Mouse (Mus musculus) forebrain, embryonic 10.5 days (tissue): ENCODE data around the gene Gpatch4. TPM values are rescaled to one million over a fixed set of nuclear protein-coding genes. Genes with fewer than 3 reads are reported as not detected.

Experiments used
- DNase-seq: peaks from one replicate; pipeline ENCODE4 v3.0.0-alpha.2; 2017; ENCODE audit warnings: low spot score; ENCODE audit errors: extremely low spot score
- H3K27ac ChIP-seq: fragments of 300-500 bp; sonication (generic); 2 replicates; pipeline ENCODE4 v1.5.1; 2016; ENCODE audit warnings: mild to moderate bottlenecking
- H3K27me3 ChIP-seq: fragments of 300-500 bp; sonication (generic); 2 replicates; pipeline ENCODE4 v1.6.1; 2016; ENCODE audit warnings: mild to moderate bottlenecking; ENCODE audit not compliant: poor library complexity, severe bottlenecking
- H3K36me3 ChIP-seq: fragments of 300-500 bp; sonication (generic); replicated peaks from 2 replicates; pipeline ENCODE4 v1.6.1; 2016; ENCODE audit warnings: mild to moderate bottlenecking, moderate library complexity
- H3K4me1 ChIP-seq: fragments of 300-500 bp; sonication (generic); 2 replicates; pipeline ENCODE4 v1.6.1; 2016
- H3K4me3 ChIP-seq: fragments of 300-500 bp; sonication (generic); 2 replicates; pipeline ENCODE4 v1.5.1; 2016; ENCODE audit warnings: mild to moderate bottlenecking, moderate library complexity
- H3K9me3 ChIP-seq: fragments of 300-500 bp; sonication (generic); 2 replicates; pipeline ENCODE4 v1.6.1; 2016; ENCODE audit warnings: mild to moderate bottlenecking, moderate library complexity
- WGBS: fragments of 180-500 bp; shearing (Covaris S2); methylation state at CpG from one replicate; pipeline ENCODE4 v1.1.7; 2016; 5-methylcytosine and 5-hydroxymethylcytosine counted together
- polyA plus RNA-seq: library from polyadenylated mRNA; unstranded; fragments of >200 nt; fragmentation: Nextera tagmentation; extraction: Ambion mirVana; gene quantifications from 2 replicates; pipeline ENCODE4 v1.2.1, GENCODE M21; 2016

Gene Gpatch4
- polyA plus RNA-seq, 1 experiment from 2014 or later, result 52.4 TPM

- no peaks in the 10 kb centered on the region for H3K27me3 ChIP-seq
- peaks cover 25% of the 10 kb centered on the region for H3K4me1 ChIP-seq
- WGBS, result under 1% methylated on average over 60 of the region's 60 CpGs
- H3K27ac ChIP-seq, result peak within 1 kb of the TSS; percentile 91
- H3K4me3 ChIP-seq, result peak within 1 kb of the TSS; percentile 77
- peaks cover 40% of the 10 kb centered on the region for H3K36me3 ChIP-seq
- H3K9me3 ChIP-seq, result no peaks in the 10 kb centered on the region
- DNase-seq, result peak; percentile 90
Observed at GRCm38 (mm10) chr3:88057902-88058696, 15.2 kb downstream of the Gpatch4 start, which contains the start of gene Naxe. Gene Naxe (minus strand): TSS chr3:88058495.

GRCm38 (mm10) chr3:88068386-88068785, 25.5 kb downstream of the Gpatch4 start:
- Histone ChIP-seq H3K4me3 (no peak overlapping the region), H3K36me3 (no peaks in the 10 kb centered on the region), H3K4me1 (no peaks in the 10 kb centered on the region), H3K9me3 (no peaks in the 10 kb centered on the region), H3K27me3 (peaks cover 28% of the 10 kb centered on the region), H3K27ac (no peak overlapping the region)
- no peak for DNase-seq
- 39% methylated on average over 2 of the region's 2 CpGs for WGBS

GRCm38 (mm10) chr3:88071783-88072182, 28.9 kb downstream of the Gpatch4 start:
- Histone ChIP-seq H3K4me3 (no peak overlapping the region), H3K4me1 (no peaks in the 10 kb centered on the region), H3K36me3 (no peaks in the 10 kb centered on the region), H3K9me3 (no peaks in the 10 kb centered on the region), H3K27ac (no peak overlapping the region), H3K27me3 (peaks cover 35% of the 10 kb centered on the region)
- WGBS, result 11% methylated on average over 5 of the region's 5 CpGs
- peak; percentile 88 for DNase-seq

- no peak overlapping the region for H3K4me3 ChIP-seq
- 69% methylated on average over 2 of the region's 2 CpGs for WGBS
- H3K27me3 ChIP-seq, result peaks cover 35% of the 10 kb centered on the region
- no peaks in the 10 kb centered on the region for H3K4me1 ChIP-seq
- no peaks in the 10 kb centered on the region for H3K9me3 ChIP-seq
- no peaks in the 10 kb centered on the region for H3K36me3 ChIP-seq
- no peak for DNase-seq
- no peak overlapping the region for H3K27ac ChIP-seq
Observed at GRCm38 (mm10) chr3:88073631-88074030, 30.7 kb downstream of the Gpatch4 start.

GRCm38 (mm10) chr3:88074351-88074750, 31.4 kb downstream of the Gpatch4 start:
- WGBS, result 72% methylated on average over 2 of the region's 2 CpGs
- no peak for DNase-seq

GRCm38 (mm10) chr3:88074766-88075165, 31.9 kb downstream of the Gpatch4 start:
- Histone ChIP-seq H3K4me3 (no peak overlapping the region), H3K27me3 (peaks cover 35% of the 10 kb centered on the region), H3K9me3 (no peaks in the 10 kb centered on the region), H3K36me3 (no peaks in the 10 kb centered on the region), H3K27ac (no peak overlapping the region), H3K4me1 (no peaks in the 10 kb centered on the region)
- DNase-seq, result no peak
- 81% methylated on average over 8 of the region's 8 CpGs for WGBS

More at GRCm38 (mm10) chr3:88074351-88074750, 31.4 kb downstream of the Gpatch4 start:
- Histone ChIP-seq H3K4me1 (no peaks in the 10 kb centered on the region), H3K27ac (no peak overlapping the region), H3K9me3 (no peaks in the 10 kb centered on the region), H3K36me3 (no peaks in the 10 kb centered on the region), H3K27me3 (peaks cover 35% of the 10 kb centered on the region), H3K4me3 (no peak overlapping the region)

- no peak for DNase-seq
- peaks cover 13% of the 10 kb centered on the region for H3K27me3 ChIP-seq
- H3K4me1 ChIP-seq, result peaks cover 10% of the 10 kb centered on the region
- H3K36me3 ChIP-seq, result no peaks in the 10 kb centered on the region
- no peak overlapping the region for H3K27ac ChIP-seq
- no peaks in the 10 kb centered on the region for H3K9me3 ChIP-seq
- no peak overlapping the region for H3K4me3 ChIP-seq
- 44% methylated on average over 8 of the region's 8 CpGs for WGBS
Observed at GRCm38 (mm10) chr3:88077441-88077840, 34.5 kb downstream of the Gpatch4 start.

GRCm38 (mm10) chr3:88078204-88078603, 35.3 kb downstream of the Gpatch4 start, which contains the start of gene Ttc24:
Gene Ttc24 (minus strand): TSS chr3:88078304.
- DNase-seq, result no peak
- WGBS, result 71% methylated on average over 4 of the region's 4 CpGs
- peaks cover 7% of the 10 kb centered on the region; the same call in 1 of the 2 replicates for H3K27me3 ChIP-seq
- no peaks in the 10 kb centered on the region for H3K36me3 ChIP-seq
- H3K4me3 ChIP-seq, result no peak within 1 kb of the TSS
- H3K9me3 ChIP-seq, result no peaks in the 10 kb centered on the region
- H3K27ac ChIP-seq, result no peak within 1 kb of the TSS
- peaks cover 17% of the 10 kb centered on the region for H3K4me1 ChIP-seq

GRCm38 (mm10) chr3:88081345-88082223, 38.7 kb downstream of the Gpatch4 start, which contains the start of gene Iqgap3:
Gene Iqgap3 (plus strand): TSS chr3:88081971.
- H3K27ac ChIP-seq, result peak within 1 kb of the TSS; percentile 85
- DNase-seq, result peak; percentile 81
- H3K4me3 ChIP-seq, result peak within 1 kb of the TSS; percentile 73
- H3K27me3 ChIP-seq, result no peaks in the 10 kb centered on the region
- 19% methylated on average over 33 of the region's 33 CpGs for WGBS
- no peaks in the 10 kb centered on the region for H3K9me3 ChIP-seq
- H3K36me3 ChIP-seq, result peaks cover 31% of the 10 kb centered on the region
- peaks cover 23% of the 10 kb centered on the region for H3K4me1 ChIP-seq

GRCm38 (mm10) chr3:88082224-88082618, 39.3 kb downstream of the Gpatch4 start:
- H3K36me3 ChIP-seq, result peaks cover 36% of the 10 kb centered on the region
- no peaks in the 10 kb centered on the region for H3K9me3 ChIP-seq
- no peaks in the 10 kb centered on the region for H3K27me3 ChIP-seq
- H3K4me3 ChIP-seq, result peak overlapping the region; percentile 73
- no peak for DNase-seq
- H3K27ac ChIP-seq, result peak overlapping the region; percentile 85
- 4% methylated on average over 13 of the region's 13 CpGs for WGBS
- peaks cover 23% of the 10 kb centered on the region for H3K4me1 ChIP-seq

- no peaks in the 10 kb centered on the region for H3K27me3 ChIP-seq
- H3K9me3 ChIP-seq, result no peaks in the 10 kb centered on the region
- 29% methylated on average over 4 of the region's 4 CpGs for WGBS
- peak overlapping the region; percentile 2; the same call in 1 of the 2 replicates for H3K27ac ChIP-seq
- peaks cover 41% of the 10 kb centered on the region for H3K36me3 ChIP-seq
- H3K4me3 ChIP-seq, result peak overlapping the region; percentile 73
- H3K4me1 ChIP-seq, result peaks cover 23% of the 10 kb centered on the region
- DNase-seq, result no peak
Observed at GRCm38 (mm10) chr3:88082663-88083062, 39.8 kb downstream of the Gpatch4 start.

GRCm38 (mm10) chr3:88084001-88084400, 41.1 kb downstream of the Gpatch4 start:
- Histone ChIP-seq H3K4me3 (no peak overlapping the region; the same call in 1 of the 2 replicates), H3K36me3 (peaks cover 52% of the 10 kb centered on the region), H3K27me3 (no peaks in the 10 kb centered on the region), H3K9me3 (no peaks in the 10 kb centered on the region), H3K4me1 (peaks cover 23% of the 10 kb centered on the region), H3K27ac (no peak overlapping the region)
- 92% methylated on average over 2 of the region's 2 CpGs for WGBS
- DNase-seq, result no peak
